Mouse (Mus musculus): ENCODE data around the gene Sbf1. TPM values are rescaled to one million over a fixed set of nuclear protein-coding genes. Genes with fewer than 3 reads are reported as not detected.

Sbf1 gene
- polyA plus RNA-seq, 1 experiment from 2014 or later = 80.9 TPM

DNA sequence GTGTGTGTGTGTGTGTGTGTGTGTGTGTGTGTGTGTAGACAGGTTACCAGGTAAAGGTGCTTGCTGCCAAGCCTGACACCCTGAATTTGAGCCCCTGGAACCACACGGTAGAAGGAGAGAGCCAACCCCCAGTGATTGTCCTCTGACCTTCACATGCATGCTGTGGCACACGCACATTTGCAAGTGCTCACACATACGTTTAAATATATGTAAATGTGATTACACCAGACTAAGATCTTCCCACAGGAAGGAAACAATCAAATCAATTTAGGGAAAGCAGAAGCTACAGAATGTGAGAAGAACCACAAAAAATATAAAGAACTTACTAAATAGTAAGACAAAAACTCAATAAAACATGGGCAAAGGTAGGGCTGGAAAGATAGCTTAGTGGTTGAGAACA is 25.0 kb upstream of the Sbf1 start:
- Histone ChIP-seq H3K4me1 (no peaks in the 10 kb centered on the region), H3K27me3 (ENCODE audit: low read depth, poor library complexity, severe bottlenecking) (no peaks in the 10 kb centered on the region), H3K4me3 (no peak overlapping the region), H3K36me3 (no peaks in the 10 kb centered on the region), H3K27ac (no peak overlapping the region), H3K9me3 (replicated peaks) (no peaks in the 10 kb centered on the region)
- DNase-seq (ENCODE audit: low spot score) = no peak
- WGBS = 83% methylated on average over 3 of the region's 3 CpGs

DNA sequence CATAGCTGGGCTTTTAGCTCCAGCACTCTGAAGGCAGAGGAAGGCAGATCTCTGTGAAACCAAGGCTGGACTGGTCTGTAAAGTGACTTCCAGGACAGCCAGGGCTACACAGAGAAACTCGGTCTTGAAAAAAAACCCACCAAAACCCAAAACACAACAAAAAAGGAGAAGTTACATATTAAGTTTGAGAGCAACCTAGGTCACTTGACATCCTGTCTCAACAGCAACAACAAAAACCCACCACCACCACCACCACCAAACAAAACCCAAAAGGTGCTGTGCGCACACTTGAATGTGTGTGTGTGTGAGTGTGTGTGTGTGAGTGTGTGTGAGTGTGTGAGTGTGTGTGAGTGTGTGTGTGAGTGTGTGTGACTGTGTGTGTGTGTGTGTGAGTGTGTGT is 24.6 kb upstream of the Sbf1 start:
- WGBS = 89% methylated on average over 2 of the region's 2 CpGs
- no peaks in the 10 kb centered on the region for H3K9me3 ChIP-seq (replicated peaks)
- no peaks in the 10 kb centered on the region for H3K27me3 ChIP-seq (ENCODE audit: low read depth, poor library complexity, severe bottlenecking)
- H3K4me3 ChIP-seq = no peak overlapping the region
- H3K36me3 ChIP-seq = no peaks in the 10 kb centered on the region
- no peaks in the 10 kb centered on the region for H3K4me1 ChIP-seq
- DNase-seq (ENCODE audit: low spot score) = no peak
- H3K27ac ChIP-seq = no peak overlapping the region

- no peaks in the 10 kb centered on the region for H3K36me3 ChIP-seq
- no peaks in the 10 kb centered on the region for H3K4me1 ChIP-seq
- H3K27ac ChIP-seq = no peak overlapping the region
- H3K9me3 ChIP-seq (replicated peaks) = no peaks in the 10 kb centered on the region
- no peak overlapping the region for H3K4me3 ChIP-seq
- no peaks in the 10 kb centered on the region for H3K27me3 ChIP-seq (ENCODE audit: low read depth, poor library complexity, severe bottlenecking)
- WGBS = 86% methylated on average over 14 of the region's 14 CpGs
- DNase-seq (ENCODE audit: low spot score) = no peak
Measured at GRCm38 (mm10) chr15:89336422-89336821, 21.3 kb upstream of the Sbf1 start.

GRCm38 (mm10) chr15:89334774-89335537 is 19.8 kb upstream of the Sbf1 start:
- H3K4me3 ChIP-seq = no peak overlapping the region
- H3K9me3 ChIP-seq (replicated peaks) = no peaks in the 10 kb centered on the region
- no peaks in the 10 kb centered on the region for H3K4me1 ChIP-seq
- no peaks in the 10 kb centered on the region for H3K36me3 ChIP-seq
- WGBS = 88% methylated on average over 17 of the region's 17 CpGs
- H3K27me3 ChIP-seq (ENCODE audit: low read depth, poor library complexity, severe bottlenecking) = no peaks in the 10 kb centered on the region
- DNase-seq (ENCODE audit: low spot score) = no peak
- no peak overlapping the region for H3K27ac ChIP-seq

DNA sequence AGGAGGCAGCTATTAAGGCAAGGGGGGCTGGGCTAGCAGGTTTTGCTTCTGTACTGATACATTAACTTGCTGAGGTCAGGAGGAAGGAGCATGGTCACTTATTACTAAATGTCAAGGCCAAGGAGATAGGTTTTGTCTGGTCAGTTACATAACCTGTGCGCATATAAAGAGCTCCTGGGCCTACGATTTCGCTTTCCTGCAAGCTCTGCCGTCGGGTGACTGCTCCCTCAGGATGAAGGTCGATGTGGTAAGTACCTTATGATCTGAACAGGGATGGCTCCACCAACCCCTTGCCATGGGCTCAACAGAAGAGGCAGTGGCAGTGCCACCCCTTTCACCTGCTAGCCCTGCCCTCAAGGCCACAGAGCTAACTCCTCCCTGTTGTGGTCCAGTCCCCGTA is 19.2 kb upstream of the Sbf1 start, which contains the start of gene Miox:
Miox (plus strand) TSS at position 128 of the 400 bp plus-strand sequence.
- no peaks in the 10 kb centered on the region for H3K27me3 ChIP-seq (ENCODE audit: low read depth, poor library complexity, severe bottlenecking)
- no peak within 1 kb of the TSS for H3K4me3 ChIP-seq
- H3K36me3 ChIP-seq = no peaks in the 10 kb centered on the region
- no peaks in the 10 kb centered on the region for H3K9me3 ChIP-seq (replicated peaks)
- H3K27ac ChIP-seq = no peak within 1 kb of the TSS
- WGBS = 88% methylated on average over 7 of the region's 7 CpGs
- DNase-seq (ENCODE audit: low spot score) = no peak
- no peaks in the 10 kb centered on the region for H3K4me1 ChIP-seq

DNA sequence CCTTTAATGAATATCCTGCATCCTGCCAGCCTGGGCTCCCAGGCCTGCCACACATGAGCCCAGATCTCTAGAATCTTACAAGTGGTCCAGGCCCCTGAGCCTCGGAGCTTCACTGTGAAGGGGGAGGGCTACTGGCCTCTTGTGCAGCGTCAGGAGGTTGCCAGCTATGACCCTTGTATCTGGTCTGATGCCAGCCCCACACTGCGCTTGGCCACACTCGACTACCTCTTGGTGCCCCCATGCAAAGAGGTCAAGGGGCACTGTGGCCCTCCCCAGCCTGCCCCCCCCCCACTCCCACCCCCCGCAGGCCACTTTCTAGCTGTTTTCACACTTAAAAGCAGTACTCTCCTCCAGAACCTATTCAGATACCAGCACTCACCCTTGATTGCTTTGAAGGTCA is 11.3 kb upstream of the Sbf1 start:
- 67% methylated on average over 5 of the region's 5 CpGs for WGBS

DNA sequence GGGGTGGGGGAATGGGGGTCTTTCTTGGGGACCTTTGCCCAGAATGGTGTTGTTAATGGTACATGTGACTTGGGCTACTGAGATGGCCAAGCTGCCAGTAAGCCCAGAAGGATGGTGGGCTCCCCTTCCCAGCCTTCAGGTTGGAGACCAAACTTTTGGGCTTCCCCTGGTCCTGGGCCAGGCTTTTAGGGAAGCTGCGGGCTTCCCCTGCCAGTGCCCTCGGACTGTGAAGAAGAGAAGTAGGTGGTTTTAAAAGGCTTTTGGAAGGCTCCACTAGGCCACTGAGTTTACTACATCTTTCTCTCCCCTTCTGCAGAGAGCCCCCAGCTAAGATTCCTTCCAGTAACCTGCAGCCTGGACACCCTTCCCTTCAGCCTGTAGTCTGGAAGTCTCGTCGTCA is 8.5 kb upstream of the Sbf1 start:
- no peak for DNase-seq (ENCODE audit: low spot score)
- 84% methylated on average over 4 of the region's 4 CpGs for WGBS
- Histone ChIP-seq H3K27me3 (ENCODE audit: low read depth, poor library complexity, severe bottlenecking) (peaks cover 35% of the 10 kb centered on the region), H3K36me3 (no peaks in the 10 kb centered on the region), H3K9me3 (replicated peaks) (no peaks in the 10 kb centered on the region), H3K4me1 (peaks cover 9% of the 10 kb centered on the region; the same call in 1 of the 2 replicates), H3K4me3 (no peak overlapping the region), H3K27ac (no peak overlapping the region)

More for the DNA sequence above, 11.3 kb upstream of the Sbf1 start:
- peaks cover 9% of the 10 kb centered on the region; the same call in 1 of the 2 replicates for H3K4me1 ChIP-seq
- DNase-seq (ENCODE audit: low spot score) = no peak
- no peaks in the 10 kb centered on the region for H3K9me3 ChIP-seq (replicated peaks)
- H3K4me3 ChIP-seq = no peak overlapping the region
- no peaks in the 10 kb centered on the region for H3K36me3 ChIP-seq
- H3K27ac ChIP-seq = no peak overlapping the region
- H3K27me3 ChIP-seq (ENCODE audit: low read depth, poor library complexity, severe bottlenecking) = peaks cover 30% of the 10 kb centered on the region

DNA sequence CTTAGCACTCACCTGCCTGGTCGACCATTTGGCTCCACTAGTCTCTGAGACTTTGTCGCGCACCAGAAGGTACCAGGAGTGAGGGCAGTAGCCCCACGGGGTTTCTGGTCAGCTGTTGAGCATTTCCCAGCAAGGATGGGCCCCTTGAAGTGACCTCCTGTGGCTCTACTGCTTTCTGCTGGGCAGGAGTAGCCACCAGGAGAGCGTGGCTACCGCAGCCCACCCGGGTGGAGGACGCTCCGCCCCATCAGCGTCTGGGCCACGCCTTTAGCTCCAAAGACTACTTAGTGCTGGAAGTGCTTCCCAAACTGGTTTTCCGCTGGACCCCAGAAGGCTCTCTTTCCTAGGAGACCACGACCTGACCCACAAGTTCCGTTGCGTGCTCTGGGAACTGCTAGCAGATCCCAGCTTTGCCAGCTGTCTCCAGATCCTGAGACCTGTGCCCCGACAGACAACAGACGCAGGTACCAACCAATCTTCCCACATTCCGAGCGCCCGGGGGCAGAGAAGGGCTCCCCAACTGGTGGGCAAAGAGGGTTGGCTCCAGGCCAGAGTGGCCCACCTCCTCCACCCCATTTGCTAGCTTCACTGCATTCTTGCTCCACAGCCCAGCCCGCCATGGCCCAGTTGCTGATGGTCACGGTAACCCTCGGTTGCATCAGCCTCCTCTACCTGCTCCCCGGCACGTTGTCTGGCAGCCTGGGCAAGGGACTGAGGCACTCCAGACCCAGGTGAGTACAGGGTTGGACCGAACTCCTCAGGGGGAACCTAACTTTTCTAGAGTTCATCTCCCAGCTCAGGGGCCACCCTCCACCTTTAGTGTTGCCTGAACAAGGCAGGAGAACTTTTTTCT is 7.8 kb upstream of the Sbf1 start, which contains the start of gene Adm2:
Adm2 (plus strand) TSS at position 51 of the 853 bp plus-strand sequence.
- H3K27me3 ChIP-seq (ENCODE audit: low read depth, poor library complexity, severe bottlenecking) = peaks cover 35% of the 10 kb centered on the region
- peaks cover 9% of the 10 kb centered on the region; the same call in 1 of the 2 replicates for H3K4me1 ChIP-seq
- DNase-seq (ENCODE audit: low spot score) = no peak
- H3K27ac ChIP-seq = no peak within 1 kb of the TSS
- H3K36me3 ChIP-seq = no peaks in the 10 kb centered on the region
- H3K4me3 ChIP-seq = peak within 1 kb of the TSS; percentile 32
- 5% methylated on average over 26 of the region's 26 CpGs for WGBS
- no peaks in the 10 kb centered on the region for H3K9me3 ChIP-seq (replicated peaks)

DNA sequence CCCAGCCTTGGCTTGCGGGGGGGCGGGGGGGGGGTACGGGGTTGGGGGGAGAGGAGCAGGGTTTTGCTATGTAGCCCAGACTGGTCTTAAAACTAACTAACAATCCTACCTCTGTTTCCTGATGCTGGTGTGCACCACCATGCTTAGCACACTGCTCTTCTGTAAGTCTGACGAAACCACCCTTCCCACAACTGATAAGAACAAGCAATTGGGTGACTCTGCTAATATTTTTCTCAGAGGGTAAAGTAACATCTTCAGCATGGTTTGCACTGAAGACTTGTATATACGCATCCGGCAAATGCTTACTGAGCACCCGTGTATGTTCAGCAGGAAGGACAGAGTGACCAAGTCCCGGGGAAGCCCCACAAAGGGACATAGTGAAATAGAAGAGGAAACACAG is 6.2 kb upstream of the Sbf1 start:
- Histone ChIP-seq H3K27me3 (ENCODE audit: low read depth, poor library complexity, severe bottlenecking) (peaks cover 35% of the 10 kb centered on the region), H3K4me1 (peaks cover 9% of the 10 kb centered on the region; the same call in 1 of the 2 replicates), H3K9me3 (replicated peaks) (no peaks in the 10 kb centered on the region), H3K27ac (no peak overlapping the region), H3K4me3 (no peak overlapping the region), H3K36me3 (no peaks in the 10 kb centered on the region)
- WGBS = 80% methylated on average over 8 of the region's 8 CpGs
- DNase-seq (ENCODE audit: low spot score) = no peak

- Histone ChIP-seq H3K4me1 (peaks cover 29% of the 10 kb centered on the region), H3K36me3 (no peaks in the 10 kb centered on the region), H3K27me3 (ENCODE audit: low read depth, poor library complexity, severe bottlenecking) (0 out of 2 replicates have a peak, but pooled peaks cover 5% of the 10 kb centered on the region), H3K27ac (no peak overlapping the region), H3K9me3 (replicated peaks) (no peaks in the 10 kb centered on the region), H3K4me3 (peak overlapping the region; percentile 78; the same call in 1 of the 2 replicates)
- 64% methylated on average over 11 of the region's 11 CpGs for WGBS
- DNase-seq (ENCODE audit: low spot score) = no peak
Measured at GRCm38 (mm10) chr15:89316146-89316545, 1.0 kb upstream of the Sbf1 start.

GRCm38 (mm10) chr15:89314511-89315189 is 461 bp downstream of the Sbf1 start:
- Histone ChIP-seq H3K9me3 (replicated peaks) (no peaks in the 10 kb centered on the region), H3K4me3 (peak overlapping the region; percentile 78), H3K4me1 (peaks cover 36% of the 10 kb centered on the region), H3K36me3 (no peaks in the 10 kb centered on the region), H3K27ac (peak overlapping the region; percentile 88), H3K27me3 (ENCODE audit: low read depth, poor library complexity, severe bottlenecking) (no peaks in the 10 kb centered on the region)
- under 1% methylated on average over 58 of the region's 58 CpGs for WGBS
- peak; percentile 58 for DNase-seq (ENCODE audit: low spot score)

DNA sequence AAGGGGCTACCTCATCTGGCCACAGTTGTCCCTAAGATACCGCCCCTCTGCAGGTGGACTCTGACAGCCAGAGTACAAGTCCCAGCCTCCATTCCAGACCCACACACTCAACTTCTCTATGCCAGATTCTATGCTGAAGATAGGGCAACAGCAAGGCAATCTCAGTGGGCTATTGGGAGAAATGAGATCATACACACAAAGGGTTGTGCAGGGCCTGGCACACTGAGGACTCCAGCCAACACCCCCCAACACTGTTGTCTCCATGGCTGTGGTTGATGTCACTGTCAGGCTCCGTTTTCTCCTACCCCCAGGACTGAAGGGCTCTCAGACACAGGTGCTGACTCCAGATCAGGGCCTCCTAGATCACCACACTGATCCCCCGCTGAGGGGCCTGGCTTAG is 1.0 kb downstream of the Sbf1 start:
- Histone ChIP-seq H3K27ac (peak overlapping the region; percentile 88), H3K36me3 (no peaks in the 10 kb centered on the region), H3K9me3 (replicated peaks) (no peaks in the 10 kb centered on the region), H3K27me3 (ENCODE audit: low read depth, poor library complexity, severe bottlenecking) (no peaks in the 10 kb centered on the region), H3K4me3 (peak overlapping the region; percentile 78), H3K4me1 (peaks cover 36% of the 10 kb centered on the region)
- WGBS = 34% methylated on average over 3 of the region's 3 CpGs
- no peak for DNase-seq (ENCODE audit: low spot score)

Data from limb, embryonic 10.5 days (tissue).